Mouse (Mus musculus): ENCODE measurements at regions not wholly inside any gene's neighbourhood (a gene's known extent, or its start where the extent isn't known, plus 50 kb on each side); places are given as distances from the start of the nearest gene placed in this dataset.

GRCm38 (mm10) chr13:44321009-44321596, 408.2 kb upstream of the Jarid2 start:
- no peak for TF ChIP-seq CTCF (IDR thresholded peaks at IDR 0.05; ENCODE audit: low read depth)
- TF ChIP-seq EP300 (IDR thresholded peaks at IDR 0.05; ENCODE audit: low read depth) = no peak
